Mouse (Mus musculus) frontal cortex, postnatal 36 days (tissue): ENCODE measurements at regions not wholly inside any gene's neighbourhood (a gene's known extent, or its start where the extent isn't known, plus 50 kb on each side); places are given as distances from the start of the nearest gene placed in this dataset.
"Not testable (repeated sequence)": the region's sequence is repeated elsewhere in the genome, so short reads cannot be mapped to it uniquely, and the experiment has no call there.

Experiments used
- DNase-seq, 2 experiments: peaks; one replicate each; pipeline ENCODE4 v3.0.0; 2022; ENCODE audit warnings: low spot score in 2 of 2

DNA sequence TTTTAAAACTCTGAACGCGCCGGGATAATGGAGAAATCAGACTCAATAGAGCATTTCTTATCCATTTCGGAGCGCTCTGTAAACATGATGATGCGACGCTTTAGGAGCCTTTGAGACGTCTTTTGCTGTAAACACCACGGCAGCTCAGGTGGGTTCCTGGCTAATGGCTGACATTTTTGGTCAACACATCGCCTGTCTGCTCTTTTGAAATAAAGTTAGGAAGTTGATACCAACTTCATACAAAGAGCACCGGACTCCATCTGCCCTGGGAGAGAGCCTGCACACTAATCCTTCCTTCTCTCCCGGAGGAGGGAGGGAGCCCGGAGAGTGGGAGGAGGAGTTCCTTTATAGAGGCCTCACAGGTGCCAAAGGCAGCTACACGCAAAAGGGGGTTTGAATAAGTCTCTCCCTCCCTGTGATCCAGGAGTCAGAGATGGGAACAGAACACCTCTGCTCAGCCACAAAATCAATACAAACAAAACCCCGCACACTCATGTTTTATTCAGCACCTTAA is 63.8 kb upstream of the Srsf6 start:
- DNase-seq: no peak

GRCm38 (mm10) chr2:162866613-162867314 is 64.6 kb upstream of the Srsf6 start:
- no peak for DNase-seq

DNA sequence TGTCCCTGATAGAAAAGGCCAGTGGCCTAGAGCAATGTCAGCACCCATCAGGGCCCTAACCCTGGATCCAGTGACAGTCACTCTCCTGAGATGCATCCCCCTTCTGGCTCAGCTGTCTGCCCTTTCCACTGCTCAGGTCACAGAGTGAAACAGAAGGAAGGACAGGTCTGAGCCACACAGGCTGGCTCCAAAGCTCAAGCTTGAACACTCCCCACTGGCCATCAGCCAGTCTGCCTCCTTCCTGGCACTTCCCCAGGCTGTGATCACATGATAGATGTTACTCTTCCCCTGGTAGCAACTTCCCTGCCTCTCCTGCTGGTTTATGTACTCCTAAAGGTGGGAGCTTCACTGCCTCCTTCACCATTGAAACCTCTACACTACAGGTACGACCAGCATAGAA is 66.8 kb upstream of the Srsf6 start:
- DNase-seq: peak in 1 of 2 experiments; percentile 19

- no peak for DNase-seq
These were observed 76.7 kb upstream of the Srsf6 start for GRCm38 (mm10) chr2:162854606-162855005.

DNA sequence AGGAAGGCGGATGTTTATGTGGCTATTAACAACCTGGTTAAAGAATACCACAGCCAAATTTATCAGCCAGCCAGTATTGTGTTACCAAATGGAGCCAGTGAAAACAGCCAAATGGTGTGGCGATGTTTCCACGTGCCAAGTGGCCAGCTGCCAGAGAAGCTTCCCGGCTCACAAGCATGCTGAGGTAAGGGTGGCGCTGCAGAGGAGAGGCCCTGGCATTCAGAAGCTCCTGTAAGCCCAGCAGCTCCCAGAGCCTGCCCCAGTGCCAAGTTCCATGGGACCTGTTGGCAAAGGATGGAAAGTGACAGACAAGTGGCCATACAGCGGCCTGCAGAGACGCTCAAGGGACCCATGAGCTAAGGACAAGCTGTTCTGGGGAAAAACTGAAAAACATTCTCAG is 77.8 kb upstream of the Srsf6 start:
- peak; percentile 15 to 34 for DNase-seq

DNA sequence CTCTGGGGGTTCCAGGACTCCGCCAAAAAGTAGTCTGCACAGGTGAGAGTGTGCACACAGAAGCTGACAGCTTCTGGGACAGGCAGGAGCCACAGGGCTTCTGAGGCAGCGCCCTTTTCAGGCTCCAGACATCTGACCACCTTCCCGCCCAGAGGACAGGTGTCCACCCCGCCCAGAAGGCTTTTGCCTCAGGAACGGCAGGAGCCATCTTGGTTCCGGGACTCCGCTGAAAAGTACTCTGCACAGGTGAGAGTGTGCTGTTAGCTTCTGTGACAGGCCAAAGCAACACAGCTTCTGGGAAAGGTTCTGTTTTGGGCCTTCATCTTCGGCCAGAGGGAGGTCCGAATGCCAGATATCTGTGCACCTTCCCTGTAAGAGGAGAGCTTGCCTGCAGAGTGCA is 89.6 kb upstream of the Srsf6 start:
- DNase-seq: not testable (repeated sequence)

- DNase-seq: no peak
These were observed 93.6 kb upstream of the Srsf6 start for GRCm38 (mm10) chr2:162837776-162838175.

GRCm38 (mm10) chr2:162833741-162834140 is 97.6 kb upstream of the Srsf6 start:
- no peak for DNase-seq

GRCm38 (mm10) chr2:162818787-162819186 is 112.5 kb upstream of the Srsf6 start:
- DNase-seq: no peak

DNA sequence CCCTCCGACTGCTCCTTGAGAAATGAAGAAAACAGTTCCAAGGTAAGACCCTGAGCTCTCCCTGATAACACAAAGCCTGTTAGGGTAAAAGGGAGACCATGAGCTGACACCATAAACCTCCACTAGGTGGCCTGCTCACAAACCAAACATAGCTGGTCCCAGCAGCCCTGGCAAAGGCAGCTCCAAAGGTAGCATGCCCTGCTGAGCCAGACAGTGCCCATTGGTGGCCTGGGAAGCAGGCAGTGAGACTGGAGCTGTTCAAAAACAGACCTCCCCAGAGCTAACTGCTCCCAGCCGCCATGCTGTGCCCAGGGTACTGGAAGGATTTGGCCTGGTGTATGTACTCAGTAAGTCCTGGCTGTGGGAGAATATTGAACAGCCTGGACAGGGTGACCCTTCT is 117.1 kb upstream of the Srsf6 start:
- DNase-seq: peak in 1 of 2 experiments; percentile 15

DNA sequence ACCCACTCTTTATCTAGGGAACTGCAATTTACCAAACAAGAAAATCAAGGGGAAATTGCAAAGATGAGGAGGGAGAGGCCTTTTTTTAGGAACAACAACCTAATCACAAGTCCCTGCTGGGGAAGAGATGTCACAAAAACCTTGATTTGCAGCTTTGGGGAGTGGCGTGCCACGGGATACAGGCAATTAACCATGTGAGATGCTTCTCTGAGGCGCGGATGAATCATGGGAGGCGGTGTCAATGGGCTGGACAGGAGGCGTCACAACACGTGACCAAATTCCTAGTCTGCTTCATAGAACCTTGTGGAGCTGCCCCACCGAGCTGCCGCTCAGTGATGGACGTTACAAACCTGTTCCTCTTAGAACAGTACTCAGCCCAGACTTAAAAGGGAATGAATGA is 123.6 kb upstream of the Srsf6 start:
- no peak for DNase-seq

- DNase-seq: no peak
These were observed 134.8 kb upstream of the Srsf6 start for GRCm38 (mm10) chr2:162796528-162796927.

DNA sequence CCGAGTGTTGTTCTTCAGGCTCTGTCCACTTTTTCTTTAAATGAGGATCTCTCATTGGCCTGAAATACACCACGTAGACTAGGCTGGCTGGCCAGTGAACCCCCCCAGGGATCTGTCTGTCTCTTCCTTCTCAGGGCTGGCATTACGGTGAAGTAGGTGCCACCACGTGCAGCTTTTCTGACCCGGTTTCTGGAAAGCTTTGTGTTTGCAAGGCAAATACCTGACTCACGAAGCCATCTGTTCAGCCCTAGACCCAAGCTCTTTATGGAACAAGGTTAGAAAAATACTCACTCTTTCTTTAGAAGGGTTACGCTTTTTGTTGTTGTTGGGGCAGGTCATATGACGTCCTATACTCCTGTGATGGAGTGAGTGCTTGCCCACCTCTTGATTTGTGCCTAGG is 133.3 kb upstream of the Ptprt start:
- DNase-seq: no peak

DNA sequence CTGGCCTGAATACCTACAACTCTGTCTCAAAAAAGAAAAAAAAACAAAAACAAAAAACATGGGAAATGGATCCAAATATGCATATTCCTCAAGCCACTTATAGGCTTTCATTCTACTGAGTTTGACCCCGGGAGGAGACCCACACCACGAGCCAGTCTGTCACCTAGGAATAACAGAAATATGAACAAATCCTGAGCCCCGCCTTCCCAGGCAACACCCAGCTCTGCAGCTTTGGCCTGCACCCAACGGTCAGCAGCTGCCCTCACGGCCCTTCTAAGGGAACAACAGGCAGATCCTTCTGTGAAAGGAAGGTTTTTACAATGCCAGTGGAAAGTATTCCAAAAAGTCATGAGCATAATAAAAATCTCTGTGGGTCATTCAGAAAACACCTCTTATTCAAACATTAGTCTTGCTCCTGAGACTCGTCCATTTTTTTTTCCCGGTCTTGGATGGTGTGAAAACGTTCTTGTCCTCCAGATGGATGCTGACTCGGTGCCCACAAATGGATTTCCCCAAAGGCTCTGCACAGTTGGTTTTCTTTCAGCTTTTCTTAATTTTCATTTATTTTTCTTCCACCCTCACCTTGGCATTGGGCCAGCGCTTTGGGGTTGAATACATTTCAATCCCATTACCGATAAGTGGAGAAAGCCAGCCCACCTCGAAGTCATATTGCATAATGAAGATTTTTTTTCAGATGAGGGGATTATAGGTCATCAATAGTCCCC is 130.6 kb upstream of the Ptprt start:
- DNase-seq: peak in 1 of 2 experiments; percentile 24

- no peak for DNase-seq
These were observed 123.3 kb upstream of the Ptprt start for GRCm38 (mm10) chr2:162784176-162784813.

DNA sequence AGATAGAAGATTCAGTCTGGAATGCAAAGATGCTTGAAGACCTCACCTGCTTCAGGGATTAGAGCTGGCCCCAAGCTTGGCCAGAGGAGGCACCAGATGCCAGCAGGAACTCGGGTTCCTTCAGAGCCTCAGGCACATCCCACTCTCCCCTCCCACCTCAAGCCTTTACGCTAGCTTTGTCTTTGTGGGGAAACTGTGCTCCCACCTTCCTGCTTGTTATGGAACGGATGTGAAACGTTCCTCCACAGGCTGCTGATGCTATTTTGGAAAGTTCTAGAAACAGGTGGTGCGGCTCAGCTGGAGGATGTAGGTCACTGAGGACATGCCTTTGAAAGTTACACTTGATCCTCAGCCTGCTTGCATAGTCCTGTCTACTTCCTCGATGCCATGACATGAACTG is 120.7 kb upstream of the Ptprt start:
- peak; percentile 44 to 54 for DNase-seq

GRCm38 (mm10) chr2:162776542-162776941 is 115.6 kb upstream of the Ptprt start:
- peak; percentile 33 to 78 for DNase-seq

- no peak for DNase-seq
These were observed 111.6 kb upstream of the Ptprt start for GRCm38 (mm10) chr2:162772520-162772919.

DNA sequence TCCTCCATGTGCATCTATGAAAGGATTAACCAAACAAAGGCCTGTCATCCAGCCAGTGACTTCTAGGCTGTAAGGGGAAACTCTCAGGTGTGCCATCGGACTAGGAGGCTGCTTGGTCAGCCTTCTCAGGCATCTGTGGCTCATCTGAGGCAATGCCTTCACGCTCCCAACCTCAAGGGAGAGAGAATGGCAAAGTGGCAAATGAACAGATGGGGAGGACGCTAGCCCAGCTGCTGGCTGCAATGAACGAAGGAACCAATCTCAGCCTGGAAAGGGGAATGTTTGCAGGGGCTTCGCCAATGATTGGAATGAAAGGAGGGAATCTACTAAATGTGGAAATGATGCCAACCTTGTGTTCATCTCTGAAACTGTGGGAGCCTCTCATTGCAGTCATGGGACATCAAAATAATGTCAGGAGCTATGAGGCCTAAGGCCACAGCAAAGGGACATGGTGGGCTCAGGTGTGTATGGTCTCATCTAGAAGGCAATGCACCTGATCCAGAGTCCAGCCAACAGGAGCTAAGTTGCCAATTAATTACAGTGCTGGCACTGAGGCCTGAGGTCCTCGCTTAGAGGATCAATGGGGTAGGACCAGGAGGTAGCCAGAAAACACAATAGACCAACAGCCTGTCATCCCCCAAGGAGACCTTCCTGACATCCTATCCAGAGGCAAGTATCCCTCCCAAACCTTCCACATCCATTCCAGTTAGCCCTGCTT is 108.9 kb upstream of the Ptprt start:
- no peak for DNase-seq

GRCm38 (mm10) chr2:162764059-162764458 is 103.1 kb upstream of the Ptprt start:
- no peak for DNase-seq

DNA sequence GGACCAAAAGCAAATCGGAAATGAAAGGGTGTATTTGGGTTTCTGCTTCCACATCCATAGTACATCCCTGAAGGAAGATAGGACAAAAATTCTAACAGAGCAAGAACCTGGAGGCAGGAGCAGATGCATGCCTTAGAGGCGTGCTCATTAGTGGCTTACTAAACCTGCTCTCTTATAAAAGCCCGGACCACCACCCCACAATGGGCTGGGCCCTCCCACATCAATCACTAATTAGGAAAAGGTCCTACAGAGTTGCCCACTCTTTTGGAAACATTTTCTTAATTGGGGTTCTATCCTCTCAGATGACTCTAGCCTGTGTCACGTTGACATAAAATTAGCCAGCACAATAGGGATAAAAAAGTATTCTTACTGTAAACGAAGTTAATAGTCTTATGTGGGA is 79.6 kb upstream of the Ptprt start:
- no peak for DNase-seq

- DNase-seq: no peak
These were observed 74.8 kb upstream of the Ptprt start for GRCm38 (mm10) chr2:162735761-162736160.
